Comparison of ENCODE assay signal across 9 mouse cellular contexts in genomic region chr7:141010593-141010992, GRCm38 (mm10). TPM values are rescaled to one million over a fixed set of nuclear protein-coding genes. Genes with fewer than 3 reads are reported as not detected.
A peak's percentile ranks its signal among the peaks of the same experiment; 100 is the strongest.
DNase-seq lines count a peak whose midpoint lies in the region; ATAC-seq and TF ChIP-seq lines count a peak whose summit lies in the region.
"Had no signal": no experiment of that assay in that cellular context is flagged by ENCODE, and none has a peak within 500 bp of the region (broad histone marks: within the 10 kb centered on the region; RNA-seq: fewer than 3 reads in every experiment).

TSS of gene Ifitm3 (minus strand) at chr7:141010770.

- H3K4me1 ChIP-seq in cortical plate, adult 2 months (ENCODE audit: control insufficient read depth, insufficient read depth, low read length) = no peaks in the 10 kb centered on the region
- H3K4me1 ChIP-seq in intestine, embryonic 15.5 days (replicated peaks) = peaks cover 19% of the 10 kb centered on the region
- H3K4me1 ChIP-seq in liver, postnatal 0 days (ENCODE audit: insufficient read depth) = peaks cover 40% of the 10 kb centered on the region
- peaks cover 18% of the 10 kb centered on the region; the same call in 1 of the 2 replicates for H3K4me1 ChIP-seq in neural tube, embryonic 13.5 days (replicated peaks)

- TF ChIP-seq POLR2A in cortical plate, adult 2 months (IDR thresholded peaks at IDR 0.05; ENCODE audit: extremely low read depth, insufficient read depth, low read length) = no peak

- TF ChIP-seq CTCF in cortical plate, adult 2 months (IDR thresholded peaks at IDR 0.05; ENCODE audit: extremely low read depth, insufficient read depth, low read length) = no peak
- TF ChIP-seq CTCF in liver, postnatal 0 days (IDR thresholded peaks at IDR 0.05; ENCODE audit: low read depth) = no peak

- peak within 1 kb of the TSS; percentile 62 for H3K4me2 ChIP-seq in intestine, embryonic 15.5 days (replicated peaks)
- H3K4me2 ChIP-seq in liver, postnatal 0 days (ENCODE audit: low read depth, low read length) = peak within 1 kb of the TSS; percentile 62
- peak within 1 kb of the TSS; percentile 41 for H3K4me2 ChIP-seq in neural tube, embryonic 13.5 days

- no peaks in the 10 kb centered on the region for H3K9me3 ChIP-seq in intestine, embryonic 15.5 days
- no peaks in the 10 kb centered on the region for H3K9me3 ChIP-seq in liver, postnatal 0 days (ENCODE audit: low read length)
- H3K9me3 ChIP-seq in neural tube, embryonic 13.5 days = no peaks in the 10 kb centered on the region
- H3K9me3 ChIP-seq: G1E had no signal

- TF ChIP-seq EP300 in liver, postnatal 0 days (IDR thresholded peaks at IDR 0.05; ENCODE audit: low read depth) = no peak

- peak within 1 kb of the TSS; percentile 45 for H3K9ac ChIP-seq in intestine, embryonic 15.5 days
- H3K9ac ChIP-seq in liver, postnatal 0 days (replicated peaks) = peak within 1 kb of the TSS; percentile 64
- H3K9ac ChIP-seq in neural tube, embryonic 13.5 days = 0 out of 2 replicates have a peak within 1 kb of the TSS, but pooled peaks have one; percentile 5

- H3K27ac ChIP-seq in cortical plate, adult 2 months (ENCODE audit: insufficient read depth, low read length) = peak within 1 kb of the TSS; percentile 83
- H3K27ac ChIP-seq in intestine, embryonic 15.5 days = peak within 1 kb of the TSS; percentile 86
- H3K27ac ChIP-seq in liver, postnatal 0 days (ENCODE audit: low read depth) = peak within 1 kb of the TSS; percentile 87
- H3K27ac ChIP-seq in neural tube, embryonic 13.5 days (replicated peaks) = no peak within 1 kb of the TSS

- 22% methylated on average over 10 of the region's 10 CpGs for WGBS in intestine, embryonic 15.5 days
- 13% methylated on average over 10 of the region's 10 CpGs for WGBS in liver, postnatal 0 days (ENCODE audit: insufficient replicate concordance)
- WGBS in neural tube, embryonic 13.5 days = 33% methylated on average over 10 of the region's 10 CpGs

- peak; percentile 42 for ATAC-seq in intestine, embryonic 15.5 days
- ATAC-seq in liver, postnatal 0 days = no peak
- no peak for ATAC-seq in neural tube, embryonic 13.5 days (ENCODE audit: low read depth)
- no peak for ATAC-seq in inflammation-experienced regulatory T-cells, adult 6 months

- DNase-seq in layer of hippocampus, adult 8-10 months (ENCODE audit: low spot score in 2 of 2) = no peak
- DNase-seq in layer of hippocampus, adult 9-10 months (ENCODE audit: low spot score) = no peak
- peak in 1 of 2 experiments; percentile 41 for DNase-seq in gastrocnemius, postnatal 4 days (ENCODE audit: low spot score in 2 of 2)
- DNase-seq in liver, postnatal 0 days = peak; percentile 47

- peak within 1 kb of the TSS; percentile 40 for H3K4me3 ChIP-seq in cortical plate, adult 2 months (ENCODE audit: insufficient read depth, low read length)
- peak within 1 kb of the TSS; percentile 44 for H3K4me3 ChIP-seq in intestine, embryonic 15.5 days (replicated peaks)
- H3K4me3 ChIP-seq in liver, postnatal 0 days (ENCODE audit: low read depth, low read length) = peak within 1 kb of the TSS; percentile 52
- peak within 1 kb of the TSS; percentile 23 for H3K4me3 ChIP-seq in neural tube, embryonic 13.5 days

- no peaks in the 10 kb centered on the region for H3K27me3 ChIP-seq in intestine, embryonic 15.5 days (replicated peaks)
- no peaks in the 10 kb centered on the region for H3K27me3 ChIP-seq in liver, postnatal 0 days (ENCODE audit: insufficient read depth, low read length)
- H3K27me3 ChIP-seq in neural tube, embryonic 13.5 days = no peaks in the 10 kb centered on the region

- no peaks in the 10 kb centered on the region for H3K36me3 ChIP-seq in intestine, embryonic 15.5 days
- no peaks in the 10 kb centered on the region for H3K36me3 ChIP-seq in liver, postnatal 0 days (replicated peaks; ENCODE audit: insufficient read depth, low read length)
- no peaks in the 10 kb centered on the region for H3K36me3 ChIP-seq in neural tube, embryonic 13.5 days
- H3K36me3 ChIP-seq: G1E had no signal

RNA-seq across cellular contexts. Expression of gene Ifitm3, which starts in this region (rescaled TPM):
- 10 to 100 TPM in 3 of 4 experiments, 1 to 10 TPM in 1; 9.0 to 40.6 (median 20.8) TPM for total RNA-seq in layer of hippocampus, adult 8-10 months (2022)
- 50.4 and 59.6 TPM in 2 replicates for polyA plus RNA-seq in cortical plate, adult 2 months (2012; rRNA removed)
- total RNA-seq in gastrocnemius, postnatal 4 days (2021) = 10 to 100 TPM; 75.0 to 79.2 TPM
- 255 and 288 TPM in 2 replicates for polyA plus RNA-seq in intestine, embryonic 15.5 days (2015; fragmentation: Nextera tagmentation; extraction: Ambion mirVana)
- polyA plus RNA-seq in liver, postnatal 0 days (2015; fragmentation: Nextera tagmentation; extraction: Ambion mirVana) = 295 and 298 TPM in 2 replicates
- 35.9 and 40.0 TPM in 2 replicates for polyA plus RNA-seq in neural tube, embryonic 13.5 days (2015; fragmentation: Nextera tagmentation; extraction: Ambion mirVana)
- 10 to 100 TPM in 1 of 3 experiments, 1 to 10 TPM in 2; 2.7 to 11.2 (median 3.0) TPM for polyA plus RNA-seq in inflammation-experienced regulatory T-cells, adult 6 months (2017; shearing (Covaris generic))
- total RNA-seq: G1E had no signal
- polyA plus RNA-seq: G1E had no signal

Comparison
In these comparisons a context has a peak if more than half of its experiments do, and no peak if none do; other contexts are left out.
1. H3K9ac ChIP-seq: peak in every context shown above with its lines; median percentile 64 in liver, postnatal 0 days; 45 in intestine, embryonic 15.5 days; 5 in neural tube, embryonic 13.5 days.